Mouse (Mus musculus) central nervous system, embryonic 11.5 days (tissue): ENCODE measurements around the gene BC051142. TPM values are rescaled to one million over a fixed set of nuclear protein-coding genes. Genes with fewer than 3 reads are reported as not detected.

Source experiments
- polyA plus RNA-seq: library from polyadenylated mRNA; depleted of rRNA; stranded (reverse); fragments of >200 nt; gene quantifications from 2 replicates; pipeline ENCODE4 v1.2.3, GENCODE M21; 2012; rRNA removed

The BC051142 gene
- 4.8 and 7.0 TPM in 2 replicates for polyA plus RNA-seq

DNA sequence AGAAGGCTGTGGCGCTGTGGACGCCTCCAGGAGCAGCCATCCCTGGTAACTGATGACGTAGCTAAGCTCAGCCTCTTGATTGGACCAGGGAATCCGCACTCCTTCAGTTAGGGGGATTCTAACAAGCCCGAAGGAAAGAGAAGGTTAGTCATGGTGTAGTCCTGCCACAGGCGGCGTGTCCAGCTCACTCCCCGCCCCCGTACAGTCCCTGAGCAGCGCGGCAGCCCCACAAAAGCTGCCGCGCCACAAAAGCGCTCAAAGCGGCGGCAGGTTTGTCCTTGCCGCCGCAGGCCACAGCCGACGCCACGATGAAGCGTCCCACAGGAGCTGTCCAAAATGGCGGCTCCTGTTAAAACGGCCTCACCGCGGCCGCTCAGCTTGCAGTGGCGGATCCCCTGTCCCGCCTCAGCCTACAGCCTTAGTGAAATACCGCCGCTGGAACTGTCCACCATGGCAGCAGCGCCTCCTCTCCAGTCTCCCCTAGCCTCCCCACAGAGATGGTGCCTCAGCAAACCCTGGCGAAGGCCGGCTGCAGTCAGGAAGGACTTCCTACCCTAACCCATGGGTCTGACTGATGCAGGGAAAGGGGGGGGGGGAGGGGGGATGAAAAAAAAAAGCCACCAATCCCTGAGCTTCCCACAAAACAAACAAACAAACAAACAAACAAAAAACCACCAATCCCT lies at the start of gene BC051142:
Gene BC051142 (plus strand): TSS at position 110 of the 683 bp plus-strand sequence.

DNA sequence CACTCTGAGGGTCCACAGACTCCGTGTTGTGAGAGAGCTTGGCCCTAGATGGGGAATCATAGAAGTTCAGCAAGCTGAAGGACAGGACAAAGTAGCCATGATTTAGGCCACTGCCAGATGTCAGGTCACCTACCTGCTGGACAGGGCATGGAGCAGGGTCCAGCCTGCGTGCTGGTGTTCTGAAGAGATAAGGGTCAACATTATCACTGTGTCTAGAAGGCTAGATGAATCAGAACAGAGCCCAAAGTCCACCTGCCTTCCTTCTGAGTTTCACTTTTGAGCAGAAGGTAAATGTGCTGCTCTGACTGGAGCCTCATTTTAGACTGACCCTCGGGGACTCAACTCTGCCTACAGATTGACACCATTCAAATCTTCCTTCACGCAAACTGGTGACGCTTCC lies 44.1 kb upstream of the BC051142 start, which contains the start of gene Btnl2:
Gene Btnl2 (plus strand): TSS at position 284 of the 400 bp plus-strand sequence.

DNA sequence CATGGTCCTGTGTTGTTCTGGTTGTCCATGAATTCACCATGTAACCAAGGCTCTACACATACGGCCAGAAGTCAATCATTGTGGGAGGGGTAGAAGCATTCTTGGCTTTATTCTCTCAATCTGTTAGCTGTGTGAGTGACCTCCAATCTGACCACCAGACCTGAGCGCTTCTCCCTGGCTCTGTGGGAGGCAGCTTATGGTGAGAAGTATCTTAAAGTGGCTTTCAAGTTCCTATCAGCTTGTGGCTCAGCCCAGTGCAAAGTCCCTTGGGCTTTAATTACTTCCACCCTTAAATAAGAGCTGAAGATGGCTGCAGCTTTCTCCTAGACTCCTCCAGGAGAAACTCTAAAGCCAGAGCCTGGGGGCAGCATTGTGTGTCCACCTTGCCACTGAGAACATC lies 21.8 kb upstream of the BC051142 start, which contains the start of gene Btnl1:
Gene Btnl1 (plus strand): TSS at position 286 of the 400 bp plus-strand sequence.

GRCm38 (mm10) chr17:34477238-34478013 lies 78.8 kb downstream of the BC051142 start, which contains the start of gene Btnl4:
Btnl4 (minus strand) TSS chr17:34477318.

Other genes with a start within 250 kb of the BC051142 start
- 0.34 and 0.46 TPM in 2 replicates for gene H2-DMb1, start 245.7 kb upstream of the BC051142 start, polyA plus RNA-seq
- gene Tap1, start 211.3 kb upstream of the BC051142 start, polyA plus RNA-seq = 0.89 and 1.6 TPM in 2 replicates
- gene Psmb9, start 211.1 kb upstream of the BC051142 start, polyA plus RNA-seq = 0.78 and 0.89 TPM in 2 replicates
- 2.1 and 2.8 TPM in 2 replicates for gene Psmb8, start 201.1 kb upstream of the BC051142 start, polyA plus RNA-seq
- 0.62 and 1.1 TPM in 2 replicates for gene Tap2, start 195.3 kb upstream of the BC051142 start, polyA plus RNA-seq
- gene H2-Ob, start 159.9 kb upstream of the BC051142 start, polyA plus RNA-seq = not detected in 2 replicates
- 2.3 and 2.9 TPM in 2 replicates for gene H2-Ab1, start 141.1 kb upstream of the BC051142 start, polyA plus RNA-seq
- gene H2-Aa, start 111.0 kb upstream of the BC051142 start, polyA plus RNA-seq = 0.07 and 0.08 TPM in 2 replicates
- gene H2-Eb1, start 93.0 kb upstream of the BC051142 start, polyA plus RNA-seq = 0.67 and 0.79 TPM in 2 replicates
- gene H2-Eb2, start 73.2 kb upstream of the BC051142 start, polyA plus RNA-seq = 0.01 and 0.02 TPM in 2 replicates
- gene Btnl2, start 44.0 kb upstream of the BC051142 start, polyA plus RNA-seq = 0.05 and 0.06 TPM in 2 replicates
- gene Btnl1, start 21.7 kb upstream of the BC051142 start, polyA plus RNA-seq = not detected in 2 replicates
- not detected in 2 replicates for gene Btnl4, start 78.5 kb downstream of the BC051142 start, polyA plus RNA-seq
- not detected in 2 replicates for gene Btnl6, start 118.5 kb downstream of the BC051142 start, polyA plus RNA-seq
- gene Notch4, start 165.4 kb downstream of the BC051142 start, polyA plus RNA-seq = 12.7 and 23.2 TPM in 2 replicates
- gene Gpsm3, start 191.0 kb downstream of the BC051142 start, polyA plus RNA-seq = 3.7 and 6.2 TPM in 2 replicates
- gene Pbx2, start 192.4 kb downstream of the BC051142 start, polyA plus RNA-seq = 163 and 174 TPM in 2 replicates
- 12.3 and 15.5 TPM in 2 replicates for gene Ager, start 199.0 kb downstream of the BC051142 start, polyA plus RNA-seq
- 146 and 186 TPM in 2 replicates for gene Rnf5, start 204.9 kb downstream of the BC051142 start, polyA plus RNA-seq
- gene Agpat1, start 205.4 kb downstream of the BC051142 start, polyA plus RNA-seq = 91.7 and 142 TPM in 2 replicates
- 6.8 and 9.5 TPM in 2 replicates for gene Egfl8, start 217.2 kb downstream of the BC051142 start, polyA plus RNA-seq
- 18.8 and 23.6 TPM in 2 replicates for gene Ppt2, start 229.7 kb downstream of the BC051142 start, polyA plus RNA-seq
- 7.1 and 9.7 TPM in 2 replicates for gene Prrt1, start 230.7 kb downstream of the BC051142 start, polyA plus RNA-seq
- 5.1 and 6.5 TPM in 2 replicates for gene Fkbpl, start 245.9 kb downstream of the BC051142 start, polyA plus RNA-seq
- 59.4 and 71.2 TPM in 2 replicates for gene Atf6b, start 248.3 kb downstream of the BC051142 start, polyA plus RNA-seq